Mouse (Mus musculus) liver, embryonic 13.5 days (tissue): ENCODE data around the gene Opn4. TPM values are rescaled to one million over a fixed set of nuclear protein-coding genes. Genes with fewer than 3 reads are reported as not detected.

Experiments used
- ATAC-seq: fragments of 200-750 bp; cut with Nextera tagmentation; 2 replicates; pipeline ENCODE4 v1.8.0; 2017; ENCODE audit warnings: low read depth, mild to moderate bottlenecking, moderate number of reproducible peaks, moderate library complexity
- DNase-seq: peaks from one replicate; pipeline ENCODE4 v3.0.0; 2022
- H3K27ac ChIP-seq: fragments of 300-500 bp; sonication (generic); 2 replicates; pipeline ENCODE4 v1.5.1; 2015; ENCODE audit warnings: moderate library complexity, mild to moderate bottlenecking, inconsistent platforms
- H3K27me3 ChIP-seq: fragments of 300-500 bp; sonication (generic); 2 replicates; pipeline ENCODE4 v1.6.1; 2015; ENCODE audit warnings: mild to moderate bottlenecking, inconsistent platforms
- H3K36me3 ChIP-seq: fragments of 300-500 bp; sonication (generic); 2 replicates; pipeline ENCODE4 v1.6.1; 2015; ENCODE audit warnings: mild to moderate bottlenecking, inconsistent platforms
- H3K4me1 ChIP-seq: fragments of 300-500 bp; sonication (generic); replicated peaks from 2 replicates; pipeline ENCODE4 v1.6.1; 2015; ENCODE audit warnings: inconsistent platforms
- H3K4me2 ChIP-seq: fragments of 300-500 bp; sonication (generic); 2 replicates; pipeline ENCODE4 v1.6.1; 2015; ENCODE audit warnings: inconsistent platforms, mild to moderate bottlenecking, moderate library complexity
- H3K4me3 ChIP-seq: fragments of 300-500 bp; sonication (generic); replicated peaks from 2 replicates; pipeline ENCODE4 v1.5.1; 2015; ENCODE audit warnings: mild to moderate bottlenecking, inconsistent platforms
- H3K9ac ChIP-seq: fragments of 300-500 bp; sonication (generic); 2 replicates; pipeline ENCODE4 v1.6.1; 2015; ENCODE audit warnings: mild to moderate bottlenecking, inconsistent platforms
- H3K9me3 ChIP-seq: fragments of 300-500 bp; sonication (generic); replicated peaks from 2 replicates; pipeline ENCODE4 v1.6.1; 2016; ENCODE audit warnings: inconsistent platforms
- WGBS: fragments of 180-500 bp; shearing (Covaris S2); methylation state at CpG from one replicate; pipeline ENCODE4 v1.1.7; 2015; ENCODE audit not compliant: insufficient replicate concordance; 5-methylcytosine and 5-hydroxymethylcytosine counted together
- polyA plus RNA-seq: library from polyadenylated mRNA; unstranded; fragments of >200 nt; fragmentation: Nextera tagmentation; extraction: Ambion mirVana; gene quantifications from 2 replicates; pipeline ENCODE4 v1.2.1, GENCODE M21; 2015

The Opn4 gene
- polyA plus RNA-seq, 1 experiment from 2014 or later: not detected

- 71% methylated on average over 9 of the region's 9 CpGs for WGBS
- H3K4me3 ChIP-seq: no peak overlapping the region
- H3K9me3 ChIP-seq: no peaks in the 10 kb centered on the region
- H3K4me1 ChIP-seq: no peaks in the 10 kb centered on the region
- ATAC-seq (no peak), DNase-seq (no peak)
- H3K27me3 ChIP-seq: peaks cover 3% of the 10 kb centered on the region; the same call in 1 of the 2 replicates
- H3K9ac ChIP-seq: no peak overlapping the region
- no peak overlapping the region for H3K27ac ChIP-seq
- no peaks in the 10 kb centered on the region for H3K36me3 ChIP-seq
- H3K4me2 ChIP-seq: no peak overlapping the region
Observed at GRCm38 (mm10) chr14:34558947-34559346, 41.0 kb downstream of the Opn4 start.

GRCm38 (mm10) chr14:34555211-34555610 lies 44.7 kb downstream of the Opn4 start:
- H3K4me3 ChIP-seq: no peak overlapping the region
- no peak for ATAC-seq
- 71% methylated on average over 13 of the region's 13 CpGs for WGBS

DNA sequence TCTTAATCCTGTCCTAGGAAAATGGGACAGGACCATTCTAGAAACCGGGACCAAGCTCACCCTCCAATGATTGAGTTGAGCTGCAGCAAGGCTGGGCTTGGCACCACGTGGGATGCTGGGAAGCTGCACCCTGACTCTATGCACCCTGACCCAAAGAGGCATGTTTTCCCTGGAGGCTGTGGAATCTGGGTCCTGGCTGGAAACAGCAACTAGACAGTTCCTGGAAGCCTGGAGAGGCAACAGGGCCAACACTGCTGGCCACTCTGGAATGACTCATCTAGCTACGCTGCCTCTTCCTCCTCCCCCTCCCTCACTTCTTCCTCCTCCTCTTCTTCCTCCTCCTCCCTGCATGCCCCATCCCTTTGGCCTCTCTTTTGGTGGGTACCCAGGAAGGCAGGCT lies 45.9 kb downstream of the Opn4 start:
- no peak for ATAC-seq
- Histone ChIP-seq H3K9me3 (no peaks in the 10 kb centered on the region), H3K27me3 (peaks cover 21% of the 10 kb centered on the region), H3K36me3 (no peaks in the 10 kb centered on the region), H3K4me1 (peaks cover 3% of the 10 kb centered on the region; the same call in 1 of the 2 replicates), H3K9ac (no peak overlapping the region), H3K4me2 (no peak overlapping the region), H3K27ac (no peak overlapping the region), H3K4me3 (no peak overlapping the region)
- 35% methylated on average over 3 of the region's 3 CpGs for WGBS
- DNase-seq: no peak

More at GRCm38 (mm10) chr14:34555211-34555610, 44.7 kb downstream of the Opn4 start:
- no peaks in the 10 kb centered on the region for H3K36me3 ChIP-seq
- H3K9me3 ChIP-seq: no peaks in the 10 kb centered on the region
- no peaks in the 10 kb centered on the region for H3K4me1 ChIP-seq
- no peak overlapping the region for H3K4me2 ChIP-seq
- no peak overlapping the region for H3K27ac ChIP-seq
- H3K9ac ChIP-seq: no peak overlapping the region
- no peak for DNase-seq
- H3K27me3 ChIP-seq: peaks cover 10% of the 10 kb centered on the region

DNA sequence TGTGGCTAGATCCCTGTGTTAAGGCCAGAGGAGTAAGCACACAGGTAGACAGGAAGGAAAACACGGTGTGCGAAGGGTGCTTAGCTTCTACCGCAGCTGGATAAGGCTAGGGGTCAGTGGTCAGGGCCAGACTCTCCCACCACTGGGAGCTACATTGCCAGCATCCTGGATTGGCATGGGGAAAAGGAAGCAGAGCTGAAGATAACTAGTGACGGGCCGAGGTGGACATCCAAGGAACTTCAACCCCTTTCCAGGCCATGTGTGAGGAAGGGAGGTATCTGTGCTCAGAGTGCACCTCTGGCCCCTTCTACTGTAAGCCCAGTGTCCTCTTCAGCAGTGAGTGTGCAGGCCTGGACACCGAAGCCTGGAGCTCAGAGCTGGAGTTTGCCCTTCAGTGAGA lies 46.5 kb downstream of the Opn4 start:
- no peak for ATAC-seq

DNA sequence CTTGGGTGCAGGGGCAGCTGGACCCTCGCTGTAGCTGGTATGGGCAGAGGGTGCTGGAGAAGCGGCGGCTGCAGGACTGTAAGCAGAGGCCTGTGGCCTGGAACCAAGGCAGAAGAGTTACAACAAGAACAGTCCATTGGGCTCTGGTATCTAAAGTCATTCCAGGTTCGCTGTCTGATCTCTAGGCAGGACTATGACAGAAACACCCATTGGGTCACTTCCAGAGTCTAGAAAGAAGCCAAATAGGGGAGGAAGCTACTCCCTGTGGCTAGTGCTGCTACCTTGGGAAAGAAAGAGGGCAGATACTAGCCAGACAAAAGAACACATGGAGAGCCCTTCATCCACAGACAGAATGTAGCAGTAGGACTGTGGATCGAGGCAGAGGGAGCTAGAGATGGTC lies 47.7 kb downstream of the Opn4 start:
- no peak for ATAC-seq
- H3K9me3 ChIP-seq: no peaks in the 10 kb centered on the region
- no peak overlapping the region for H3K9ac ChIP-seq
- DNase-seq: no peak
- no peaks in the 10 kb centered on the region for H3K36me3 ChIP-seq
- H3K4me1 ChIP-seq: peaks cover 11% of the 10 kb centered on the region
- H3K4me3 ChIP-seq: no peak overlapping the region
- H3K27ac ChIP-seq: no peak overlapping the region
- H3K27me3 ChIP-seq: peaks cover 39% of the 10 kb centered on the region
- no peak overlapping the region for H3K4me2 ChIP-seq
- WGBS: 53% methylated on average over 5 of the region's 5 CpGs

More for the DNA sequence above, 46.5 kb downstream of the Opn4 start:
- H3K9me3 ChIP-seq: no peaks in the 10 kb centered on the region
- H3K9ac ChIP-seq: no peak overlapping the region
- H3K36me3 ChIP-seq: no peaks in the 10 kb centered on the region
- H3K27me3 ChIP-seq: peaks cover 27% of the 10 kb centered on the region
- no peak overlapping the region for H3K4me3 ChIP-seq
- no peak overlapping the region for H3K27ac ChIP-seq
- DNase-seq: no peak
- H3K4me2 ChIP-seq: no peak overlapping the region
- peaks cover 9% of the 10 kb centered on the region for H3K4me1 ChIP-seq
- 64% methylated on average over 6 of the region's 6 CpGs for WGBS

GRCm38 (mm10) chr14:34549004-34549671 lies 50.8 kb downstream of the Opn4 start:
- Histone ChIP-seq H3K27ac (no peak overlapping the region), H3K4me1 (peaks cover 11% of the 10 kb centered on the region), H3K4me3 (peak overlapping the region; percentile 67), H3K36me3 (no peaks in the 10 kb centered on the region), H3K9ac (peak overlapping the region; percentile 71), H3K27me3 (peaks cover 61% of the 10 kb centered on the region), H3K9me3 (no peaks in the 10 kb centered on the region), H3K4me2 (peak overlapping the region; percentile 90)
- ATAC-seq (peak; percentile 84), DNase-seq (peak; percentile 55)
- WGBS: 1% methylated on average over 55 of the region's 55 CpGs

DNA sequence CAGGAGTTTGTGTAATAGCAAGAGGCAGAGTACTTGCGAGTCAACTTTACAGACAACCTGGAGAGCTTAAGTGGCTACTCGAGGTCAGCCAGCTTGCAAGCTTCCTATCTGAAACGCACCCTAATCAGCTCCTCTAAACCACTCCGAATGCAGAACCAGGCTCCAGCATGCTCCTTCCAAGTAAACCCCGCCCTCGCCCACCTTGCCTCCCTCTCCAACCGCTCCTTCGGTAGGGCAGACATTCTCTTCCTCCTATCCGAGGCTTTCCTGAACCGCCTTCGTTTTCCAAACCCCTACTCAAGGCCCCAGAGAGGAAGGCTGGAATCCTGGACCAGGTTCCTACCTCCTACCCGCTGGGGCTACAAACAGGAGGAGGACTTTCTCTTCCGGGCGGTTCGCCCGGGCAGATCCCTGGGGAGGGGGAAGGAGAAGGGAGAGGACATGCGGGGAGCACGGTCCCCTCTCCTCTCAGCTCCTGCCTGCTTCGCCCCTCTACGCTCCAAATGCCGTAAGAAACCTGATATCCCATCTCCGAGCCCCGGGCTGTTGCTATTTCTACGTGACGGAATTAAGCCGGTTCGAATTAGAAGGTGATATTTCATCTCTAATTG lies 51.4 kb downstream of the Opn4 start:
- H3K4me2 ChIP-seq: peak overlapping the region; percentile 90
- peaks cover 64% of the 10 kb centered on the region for H3K27me3 ChIP-seq
- H3K4me1 ChIP-seq: peaks cover 11% of the 10 kb centered on the region
- peak overlapping the region; percentile 71 for H3K9ac ChIP-seq
- 2% methylated on average over 27 of the region's 27 CpGs for WGBS
- no peaks in the 10 kb centered on the region for H3K36me3 ChIP-seq
- peak; percentile 3 for DNase-seq
- H3K4me3 ChIP-seq: peak overlapping the region; percentile 67
- H3K9me3 ChIP-seq: no peaks in the 10 kb centered on the region
- no peak overlapping the region for H3K27ac ChIP-seq
- peak; percentile 10; the same call in 1 of the 2 replicates for ATAC-seq

- Histone ChIP-seq H3K4me3 (no peak overlapping the region), H3K9me3 (no peaks in the 10 kb centered on the region), H3K27me3 (peaks cover 68% of the 10 kb centered on the region), H3K4me1 (peaks cover 14% of the 10 kb centered on the region), H3K36me3 (no peaks in the 10 kb centered on the region), H3K9ac (no peak overlapping the region), H3K4me2 (no peak overlapping the region), H3K27ac (no peak overlapping the region)
- ATAC-seq (no peak), DNase-seq (no peak)
- 59% methylated on average over 2 of the region's 2 CpGs for WGBS
Observed at GRCm38 (mm10) chr14:34544545-34544944, 55.4 kb downstream of the Opn4 start.

DNA sequence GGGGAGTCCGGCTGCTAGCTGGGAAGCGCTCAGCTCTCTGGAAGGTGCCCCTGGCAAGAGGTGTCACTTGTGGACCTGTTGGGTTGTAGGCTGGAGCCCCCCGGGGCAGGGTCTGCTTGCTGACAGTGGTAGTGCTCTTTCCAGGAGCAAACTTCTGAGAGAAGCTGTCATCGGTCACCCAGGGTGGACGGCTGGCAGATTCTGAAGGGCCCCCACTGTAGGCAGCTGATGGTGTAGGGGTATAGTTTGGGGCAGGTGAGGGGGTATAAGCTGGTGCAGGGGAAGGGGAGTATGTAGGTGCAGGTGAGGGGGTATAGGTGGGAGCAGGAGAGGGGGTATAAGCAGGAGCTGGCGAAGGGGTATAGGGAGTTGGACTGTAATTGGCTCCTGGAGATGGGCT lies 55.9 kb downstream of the Opn4 start:
- Histone ChIP-seq H3K4me1 (peaks cover 11% of the 10 kb centered on the region), H3K4me3 (no peak overlapping the region), H3K4me2 (no peak overlapping the region), H3K9me3 (no peaks in the 10 kb centered on the region), H3K9ac (no peak overlapping the region), H3K27ac (no peak overlapping the region), H3K27me3 (peaks cover 62% of the 10 kb centered on the region), H3K36me3 (no peaks in the 10 kb centered on the region)
- 67% methylated on average over 6 of the region's 6 CpGs for WGBS
- no peak for ATAC-seq
- DNase-seq: no peak

- H3K4me1 ChIP-seq: peaks cover 6% of the 10 kb centered on the region
- no peak overlapping the region for H3K27ac ChIP-seq
- H3K9me3 ChIP-seq: no peaks in the 10 kb centered on the region
- no peak overlapping the region for H3K9ac ChIP-seq
- no peak overlapping the region for H3K4me3 ChIP-seq
- ATAC-seq: no peak
- peaks cover 58% of the 10 kb centered on the region for H3K27me3 ChIP-seq
- 60% methylated on average over 6 of the region's 6 CpGs for WGBS
- no peak overlapping the region for H3K4me2 ChIP-seq
- H3K36me3 ChIP-seq: no peaks in the 10 kb centered on the region
- no peak for DNase-seq
Observed at GRCm38 (mm10) chr14:34543596-34543995, 56.3 kb downstream of the Opn4 start.

DNA sequence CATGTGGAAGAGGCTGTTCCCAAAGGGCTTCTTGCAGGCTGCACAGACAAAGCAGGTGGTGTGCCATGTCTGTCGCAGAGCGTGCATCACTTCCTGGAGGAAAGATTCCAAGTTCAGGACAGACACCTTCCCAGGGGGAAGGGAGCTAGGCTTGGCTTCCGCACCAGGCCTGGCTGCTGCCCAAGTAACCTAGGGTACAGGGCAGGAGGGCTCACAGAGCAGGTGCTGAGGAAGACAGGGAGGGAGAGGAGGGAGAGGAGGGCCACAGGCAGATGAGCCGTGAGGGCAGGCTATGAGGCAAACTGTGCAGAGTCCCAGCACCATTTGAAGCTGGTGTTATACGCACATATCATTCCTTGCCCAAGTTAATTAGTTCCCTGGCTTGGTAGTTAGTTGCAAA lies 58.0 kb downstream of the Opn4 start:
- 83% methylated on average over 5 of the region's 5 CpGs for WGBS
- Histone ChIP-seq H3K9ac (no peak overlapping the region), H3K9me3 (no peaks in the 10 kb centered on the region), H3K4me1 (0 out of 2 replicates have a peak, but pooled peaks cover 2% of the 10 kb centered on the region), H3K27me3 (peaks cover 42% of the 10 kb centered on the region), H3K4me3 (no peak overlapping the region), H3K36me3 (no peaks in the 10 kb centered on the region), H3K4me2 (no peak overlapping the region), H3K27ac (no peak overlapping the region)
- ATAC-seq (no peak), DNase-seq (no peak)
